Mouse (Mus musculus) mouse trophoblast stem cell (cell line): ENCODE results near the gene Krt80.
"Not testable (repeated sequence)": the region's sequence is repeated elsewhere in the genome, so short reads cannot be mapped to it uniquely, and the experiment has no call there.

ENCODE experiments used
- in situ Hi-C, 2 experiments: fragments of 300-500 bp; cut with MseI, MboI; formaldehyde crosslinking; loops; 2 replicates in 1 of 2; 3 replicates in 1 of 2; pipeline ENCODE4 v1.15.1; 2025

Gene Krt80

DNA sequence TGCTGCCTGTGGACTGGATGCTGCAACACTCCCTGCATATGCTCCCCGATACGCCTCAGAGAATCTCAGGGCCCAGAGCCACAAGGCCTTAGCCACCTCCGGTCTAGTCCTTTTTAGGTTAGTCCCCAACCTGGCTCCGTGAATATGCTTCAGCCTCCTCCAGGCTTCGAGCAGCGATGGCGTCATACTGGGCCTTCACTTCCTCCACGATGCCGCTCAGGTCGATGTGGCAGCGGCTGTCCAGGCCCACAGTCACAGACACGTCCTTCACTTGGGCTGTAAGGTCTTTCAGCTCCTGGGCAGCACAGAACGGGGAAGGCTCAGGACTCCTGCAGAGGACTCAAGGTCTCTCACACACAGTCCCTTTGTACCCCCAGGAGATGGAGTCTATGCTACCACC, 17.9 kb downstream of the Krt80 start:
- in situ Hi-C loops = no loop called here

DNA sequence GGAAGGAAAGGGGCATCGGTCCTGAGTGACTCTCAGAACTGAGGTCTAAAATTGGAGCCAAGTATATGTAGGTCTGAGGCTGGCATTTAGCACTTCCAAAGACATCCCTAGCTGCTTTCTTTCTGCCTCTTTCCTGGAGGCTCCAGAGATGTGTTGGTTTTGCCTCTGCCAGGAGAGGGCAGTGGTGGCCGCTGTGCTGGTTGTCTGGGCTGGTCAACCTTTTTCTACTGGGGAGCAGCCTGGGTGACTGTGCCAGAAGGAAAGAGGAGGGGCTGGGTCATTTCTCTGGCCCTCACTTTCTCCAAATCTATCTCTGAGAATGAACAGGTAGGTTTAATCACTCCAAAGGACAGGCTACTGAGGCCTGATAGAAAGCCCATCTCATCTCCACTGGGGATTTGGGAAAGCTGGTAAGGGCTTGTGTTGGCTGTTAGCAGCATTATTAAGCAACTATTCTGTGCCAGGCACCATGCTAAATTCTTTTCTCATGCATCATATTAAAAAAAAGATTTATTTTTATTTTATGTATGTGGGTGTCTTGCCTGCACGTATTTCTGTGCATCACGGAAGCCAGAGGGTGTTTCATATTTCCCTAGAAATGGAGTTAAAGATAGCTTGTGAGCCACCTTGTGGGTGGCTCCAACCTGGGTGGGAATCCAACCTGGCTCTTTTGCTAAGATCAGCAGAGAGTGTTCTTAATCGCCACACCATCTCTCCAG, 28.0 kb downstream of the Krt80 start:
- in situ Hi-C loops = loop anchor here (5.0 to 25.0 kb wide), 4 partner anchors 113 to 430 kb away; partner anchors contain the start of gene Krt83 (in 1 of the 2)

DNA sequence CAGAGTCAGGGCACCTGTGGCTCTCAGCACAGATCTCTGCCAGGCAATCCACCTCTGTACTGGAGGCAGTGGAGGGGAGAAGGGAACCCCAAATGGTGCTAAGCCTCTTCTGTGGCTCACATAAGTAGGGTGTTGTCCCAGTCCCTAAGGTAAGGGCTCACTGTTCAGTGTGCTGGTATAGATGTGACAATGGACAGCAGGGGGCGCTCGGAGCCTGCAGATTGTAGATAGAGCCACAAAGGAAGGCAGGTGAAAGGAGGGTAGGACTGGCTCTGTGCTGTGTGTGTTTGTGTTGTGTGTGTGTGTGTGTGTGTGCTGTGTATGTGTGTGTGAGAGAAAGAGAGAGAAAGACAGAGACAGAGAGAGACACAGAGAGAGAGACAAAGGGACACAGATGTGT, 30.4 kb downstream of the Krt80 start:
- in situ Hi-C loops = loop anchor here (5.0 to 25.0 kb wide), 2 partner anchors 423 to 633 kb away; no protein-coding TSS in a partner anchor

DNA sequence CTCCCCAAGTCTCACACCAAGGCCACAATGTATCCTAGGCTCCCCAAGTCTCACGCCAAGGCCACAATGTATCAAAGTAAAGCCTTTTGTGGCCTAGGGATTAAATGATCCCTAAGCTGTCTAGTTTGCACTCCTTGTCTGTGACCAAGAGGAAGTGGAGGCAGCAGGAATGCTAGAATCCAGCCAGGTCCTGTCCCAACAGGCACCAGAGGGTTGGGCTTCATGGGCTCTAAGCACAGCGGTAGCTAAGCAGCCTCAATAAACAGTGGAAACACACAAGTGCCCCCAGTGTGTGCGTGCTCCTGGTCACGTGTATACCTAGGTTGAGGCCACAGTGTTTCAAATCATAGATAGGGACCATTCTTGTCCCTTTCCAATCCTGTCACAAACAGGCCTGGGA, 31.6 kb downstream of the Krt80 start:
- in situ Hi-C loops = loop anchor here (5.0 to 25.0 kb wide), 2 partner anchors 424 to 634 kb away; no protein-coding TSS in a partner anchor

DNA sequence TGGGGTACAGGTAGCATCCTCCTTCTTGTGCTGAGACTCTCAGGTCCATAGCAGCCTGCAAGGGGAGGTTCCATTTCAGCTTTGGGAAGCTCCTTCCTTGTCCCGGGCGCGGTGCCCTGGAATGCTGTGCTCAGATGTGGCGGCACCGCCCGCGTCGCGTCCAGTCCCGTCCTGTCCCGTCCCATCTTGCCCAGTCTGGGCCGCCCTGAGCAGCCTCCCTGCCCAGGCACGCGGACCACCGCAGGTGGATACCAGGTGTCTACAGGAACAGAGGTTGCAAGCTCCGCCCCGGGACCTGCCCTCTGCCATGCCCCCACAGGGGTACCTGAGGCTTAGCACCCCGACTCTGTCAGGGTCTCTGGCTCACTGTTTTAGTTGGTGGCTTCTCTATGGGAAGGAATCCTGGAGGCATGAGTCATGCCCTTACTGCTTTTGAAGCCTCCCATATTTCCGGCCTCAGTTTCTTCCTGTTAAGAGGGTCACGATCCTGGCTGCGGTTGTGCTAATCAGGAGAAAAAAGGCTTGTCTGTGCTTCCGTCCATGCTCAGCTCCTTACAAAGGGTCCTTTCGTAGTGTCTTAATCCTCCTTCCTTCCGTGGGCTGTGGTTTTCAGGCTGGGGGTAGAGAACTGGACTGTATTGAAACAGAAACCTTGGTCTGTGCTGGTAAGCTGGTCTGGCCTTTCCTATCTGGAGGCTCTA, 33.3 kb downstream of the Krt80 start:
- in situ Hi-C loops = loop anchor here (5.0 to 25.0 kb wide), 2 partner anchors 426 to 636 kb away; no protein-coding TSS in a partner anchor

DNA sequence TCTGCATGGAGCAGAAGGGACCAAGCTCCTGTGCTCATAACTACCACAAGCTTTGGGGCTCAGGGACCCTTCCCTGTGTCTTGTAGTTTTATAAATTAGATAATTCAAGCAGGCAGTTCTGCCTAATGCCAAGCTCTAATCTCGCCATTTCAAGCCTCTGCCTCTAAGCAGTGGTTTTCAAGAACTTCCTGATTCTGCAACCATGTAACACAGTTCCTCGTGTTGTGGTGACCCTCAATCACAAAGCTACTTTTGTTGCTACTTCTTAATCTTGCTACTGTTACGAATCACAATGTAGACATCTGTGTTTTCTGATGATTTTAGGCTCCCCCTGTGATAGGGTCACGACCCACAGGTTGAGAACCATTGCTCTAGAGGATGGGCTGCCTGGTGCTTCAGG, 36.3 kb downstream of the Krt80 start:
- in situ Hi-C loops = loop anchor here in 1 of 2 experiments (25.0 kb wide), 1 partner anchor 429 kb away; no protein-coding TSS in a partner anchor

DNA sequence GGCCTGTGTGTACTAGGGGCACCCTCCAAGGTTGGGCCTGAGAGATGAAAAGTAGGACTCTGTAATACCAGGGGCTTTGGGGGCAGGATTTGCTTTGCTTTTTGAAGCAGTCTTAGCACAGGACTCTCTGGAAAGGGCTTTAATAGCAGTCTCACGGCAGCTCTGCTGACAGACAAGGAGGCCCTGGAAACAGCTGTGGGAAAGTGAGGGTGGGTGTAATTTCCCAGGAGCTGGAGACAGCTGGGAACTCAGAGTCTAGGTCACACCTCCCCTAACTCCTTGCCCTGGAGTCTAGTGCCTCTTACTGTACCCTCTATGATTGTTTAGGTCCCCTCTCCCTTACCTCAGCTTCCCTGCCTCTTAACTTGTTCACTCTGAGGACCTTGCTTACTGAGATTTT, 36.8 kb downstream of the Krt80 start:
- in situ Hi-C loops = loop anchor here in 1 of 2 experiments (25.0 kb wide), 1 partner anchor 429 kb away; no protein-coding TSS in a partner anchor

DNA sequence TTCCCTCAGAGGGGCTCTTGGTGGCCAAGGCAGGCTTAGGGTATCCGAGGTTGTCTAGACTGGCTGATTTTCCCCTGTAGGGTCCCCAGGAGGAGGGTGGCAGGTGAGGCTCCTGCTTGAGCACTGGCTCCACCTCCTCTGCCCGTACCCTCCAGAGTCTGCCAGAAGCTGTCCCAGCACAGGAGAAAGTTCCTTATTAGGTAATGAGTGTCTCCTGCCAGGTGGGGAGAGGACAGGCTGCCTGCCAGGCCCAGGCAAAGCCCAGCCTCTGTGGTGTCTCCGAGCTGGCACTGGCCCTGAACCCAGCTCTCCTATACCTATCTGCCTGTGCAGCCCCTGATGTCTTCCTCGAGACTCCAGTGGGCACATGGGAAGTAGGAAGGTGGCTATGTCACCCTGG, 37.6 kb downstream of the Krt80 start:
- in situ Hi-C loops = loop anchor here in 1 of 2 experiments (25.0 kb wide), 1 partner anchor 430 kb away; no protein-coding TSS in a partner anchor

DNA sequence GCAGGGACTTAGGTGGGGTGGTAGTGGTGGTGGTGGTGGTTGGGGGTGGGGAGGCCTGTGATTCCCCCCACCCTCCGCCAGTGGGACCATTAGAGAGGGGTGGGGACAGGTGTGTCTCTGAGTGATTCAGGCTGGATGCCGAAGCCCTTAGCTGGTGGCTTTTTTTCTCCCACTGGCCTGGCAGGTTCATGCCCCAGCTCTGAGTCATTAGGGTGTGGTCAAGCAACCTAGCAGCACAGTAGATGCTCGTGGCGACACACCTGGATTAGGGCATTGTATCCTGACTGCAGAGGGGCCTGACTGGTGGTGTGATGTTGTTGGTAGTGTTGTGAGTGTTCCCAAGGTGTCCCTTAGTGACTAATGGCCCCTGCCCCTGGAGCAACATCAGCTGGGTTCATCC, 38.9 kb downstream of the Krt80 start:
- in situ Hi-C loops = loop anchor here in 1 of 2 experiments (25.0 kb wide), 1 partner anchor 431 kb away; no protein-coding TSS in a partner anchor

DNA sequence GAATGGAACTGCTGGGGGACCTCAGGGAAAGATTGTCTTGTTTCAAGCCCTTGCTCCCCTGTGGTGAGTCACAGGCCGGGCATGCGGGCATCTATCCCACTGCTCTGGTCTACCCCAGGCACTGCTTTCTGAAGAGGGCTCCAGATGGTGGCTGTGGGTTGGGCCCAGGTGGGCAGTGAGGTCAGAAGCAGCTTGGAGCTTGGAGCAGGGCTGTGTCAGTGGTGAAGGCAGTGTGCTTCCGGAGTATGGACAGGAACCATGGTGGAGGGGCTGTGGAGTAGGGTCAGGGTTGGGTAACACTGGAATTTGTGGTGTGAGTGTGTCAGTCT, 40.4 kb downstream of the Krt80 start:
- in situ Hi-C loops = loop anchor here in 1 of 2 experiments (25.0 kb wide), 1 partner anchor 433 kb away; no protein-coding TSS in a partner anchor

DNA sequence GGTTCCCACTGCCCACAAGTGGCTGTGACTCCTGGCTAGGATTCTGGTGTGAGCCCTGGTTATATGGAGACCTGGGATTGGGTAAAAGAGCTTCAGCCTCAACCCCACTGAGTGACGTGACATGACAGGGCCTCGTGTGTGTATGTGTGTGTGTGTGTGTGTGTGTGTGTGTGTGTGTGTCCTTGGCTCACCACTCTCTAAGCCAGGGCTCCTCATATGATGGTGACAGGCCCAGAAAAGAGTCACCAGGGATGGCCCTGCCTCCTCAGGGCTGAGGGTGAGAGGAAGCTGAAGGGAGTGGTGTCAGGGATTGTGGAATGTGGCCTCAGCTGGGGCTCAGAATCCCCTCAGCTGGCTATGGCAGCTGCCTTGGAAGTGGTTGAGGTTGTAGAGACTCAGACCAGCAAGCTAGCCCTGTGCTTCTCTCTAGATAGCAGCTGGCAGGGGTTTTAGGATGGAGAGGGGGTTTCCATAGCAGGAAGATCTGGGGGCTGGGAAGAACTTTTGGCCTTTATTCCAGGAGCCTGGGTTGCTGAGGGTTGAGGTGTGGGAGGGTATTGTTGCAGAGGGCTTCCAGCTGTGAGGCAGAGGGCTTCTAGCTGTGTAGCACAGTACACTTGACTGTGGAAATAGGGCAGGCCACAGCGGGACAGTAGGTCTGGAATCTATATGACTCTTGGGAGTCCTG, 40.9 kb downstream of the Krt80 start:
- in situ Hi-C loops = loop anchor here in 1 of 2 experiments (25.0 kb wide), 1 partner anchor 433 kb away; no protein-coding TSS in a partner anchor

DNA sequence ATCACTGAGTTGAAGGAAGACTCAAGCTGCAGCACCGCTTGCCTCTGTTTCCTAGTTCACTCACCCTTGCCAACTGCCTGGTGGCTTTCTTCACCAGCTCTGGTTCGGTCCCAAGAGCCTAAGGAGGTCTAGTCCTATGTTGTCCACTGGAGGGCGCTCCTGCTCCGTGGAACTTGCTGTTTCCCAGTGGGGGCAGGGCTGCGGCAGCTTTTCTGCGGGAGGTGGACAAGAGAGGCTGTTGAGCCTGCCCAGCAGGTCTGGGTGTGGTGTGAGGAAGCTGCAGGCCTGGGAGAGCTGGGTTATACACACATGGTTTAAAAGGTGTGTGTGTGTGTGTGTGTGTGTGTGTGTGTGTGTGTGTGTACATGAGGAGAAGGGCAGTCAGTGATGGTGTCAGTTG, 42.7 kb downstream of the Krt80 start:
- in situ Hi-C loops = loop anchor here in 1 of 2 experiments (25.0 kb wide), 1 partner anchor 435 kb away; no protein-coding TSS in a partner anchor

DNA sequence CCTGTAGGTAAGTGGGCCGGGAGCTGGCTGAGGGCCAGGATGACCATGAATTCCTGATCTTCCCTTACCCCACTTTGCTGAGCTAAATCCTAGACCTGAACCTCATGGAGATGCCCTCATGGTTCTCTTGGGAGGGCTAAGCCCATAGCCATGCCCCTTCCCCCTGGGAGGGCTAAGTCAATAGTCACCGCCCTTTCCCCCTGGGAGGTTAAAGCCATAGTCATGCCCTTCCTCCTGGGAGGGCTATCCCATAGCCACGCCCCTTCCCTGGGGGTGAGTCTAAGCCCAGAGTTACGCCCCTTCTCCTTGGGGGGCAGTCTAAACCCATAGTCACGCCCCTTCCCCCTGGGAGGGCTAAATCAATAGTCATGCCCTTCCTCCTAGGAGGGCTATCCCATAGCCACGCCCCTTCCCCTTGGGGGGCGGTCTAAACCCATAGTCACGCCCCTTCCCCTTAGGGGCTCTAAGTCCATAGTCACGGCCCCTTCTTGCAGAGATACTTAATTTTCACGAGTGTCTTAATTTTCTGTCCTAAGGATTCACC, 43.9 kb downstream of the Krt80 start:
- in situ Hi-C loops = loop anchor here in 1 of 2 experiments (25.0 kb wide), 1 partner anchor 436 kb away; no protein-coding TSS in a partner anchor

DNA sequence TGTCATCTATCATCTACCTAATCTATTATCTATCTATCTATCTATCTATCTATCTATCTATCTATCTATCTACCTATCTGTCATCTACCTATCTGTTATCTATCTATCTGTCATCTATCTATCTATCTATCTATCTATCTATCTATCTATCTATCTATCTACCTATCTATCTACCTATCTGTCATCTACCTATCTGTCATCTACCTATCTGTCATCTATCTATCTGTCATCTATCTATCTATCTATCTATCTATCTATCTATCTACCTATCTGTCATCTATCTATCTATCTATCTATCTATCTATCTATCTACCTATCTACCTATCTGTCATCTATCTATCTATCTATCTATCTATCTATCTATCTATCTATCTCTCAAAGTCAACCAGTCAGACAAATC, 45.6 kb downstream of the Krt80 start:
- in situ Hi-C loops = not testable (repeated sequence)

DNA sequence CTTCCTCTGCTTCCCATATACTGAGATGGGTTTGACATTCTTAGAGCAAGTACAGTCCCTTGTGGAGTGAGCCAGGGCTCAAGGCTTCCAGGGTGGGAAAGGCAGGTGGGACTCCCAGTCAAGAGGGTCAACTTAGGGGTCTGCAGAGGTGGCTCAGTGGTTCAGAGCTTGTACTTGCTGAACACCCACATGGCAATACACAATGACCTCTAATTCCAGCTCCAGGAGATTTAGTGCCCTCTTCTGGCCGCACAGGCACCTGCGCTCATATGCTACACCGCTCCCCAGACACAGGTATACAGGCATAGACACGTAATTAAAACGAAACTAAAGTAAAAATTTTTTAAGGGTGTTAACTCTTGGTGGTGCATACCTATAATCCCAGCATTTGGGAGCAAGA, 46.5 kb downstream of the Krt80 start:
- in situ Hi-C loops = no loop called here

DNA sequence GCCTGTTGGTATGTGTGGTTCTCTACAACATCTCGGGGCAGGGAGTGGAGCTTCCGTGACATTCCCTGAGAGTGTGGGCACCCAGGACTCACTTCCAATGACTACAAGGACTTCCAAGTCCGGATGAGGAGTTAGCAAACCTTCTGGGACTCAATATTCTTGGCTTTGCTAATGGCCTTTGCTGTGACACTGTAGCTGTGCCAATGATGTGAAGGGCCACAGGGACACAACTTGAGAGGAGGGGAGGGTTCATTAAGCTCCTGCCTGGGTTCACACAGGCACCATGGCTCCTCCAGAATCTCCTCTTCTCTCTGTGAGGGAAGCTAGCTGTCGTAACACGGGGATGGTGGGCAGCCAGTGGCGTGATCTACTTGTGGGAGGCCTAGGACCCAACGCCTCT, 47.3 kb downstream of the Krt80 start:
- in situ Hi-C loops = no loop called here

DNA sequence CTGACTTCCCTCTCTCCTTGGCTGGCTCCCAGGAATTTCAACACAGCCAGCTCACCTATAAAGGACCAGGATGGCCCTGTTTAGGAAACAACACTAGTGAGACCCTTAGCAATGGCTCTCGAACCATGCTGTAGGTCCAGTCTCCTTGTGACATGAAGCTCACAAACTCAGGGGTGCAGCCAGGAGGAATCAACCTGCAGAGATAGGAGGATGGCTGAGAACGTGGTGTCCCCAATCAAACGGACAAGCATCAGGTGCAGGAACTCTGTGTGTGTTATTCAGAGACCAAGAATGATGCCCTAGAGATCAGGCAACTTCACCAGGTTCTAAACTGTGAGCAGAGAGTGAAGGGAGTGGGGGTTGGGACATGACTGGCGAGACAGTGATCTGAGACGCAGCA, 47.9 kb downstream of the Krt80 start:
- in situ Hi-C loops = no loop called here

DNA sequence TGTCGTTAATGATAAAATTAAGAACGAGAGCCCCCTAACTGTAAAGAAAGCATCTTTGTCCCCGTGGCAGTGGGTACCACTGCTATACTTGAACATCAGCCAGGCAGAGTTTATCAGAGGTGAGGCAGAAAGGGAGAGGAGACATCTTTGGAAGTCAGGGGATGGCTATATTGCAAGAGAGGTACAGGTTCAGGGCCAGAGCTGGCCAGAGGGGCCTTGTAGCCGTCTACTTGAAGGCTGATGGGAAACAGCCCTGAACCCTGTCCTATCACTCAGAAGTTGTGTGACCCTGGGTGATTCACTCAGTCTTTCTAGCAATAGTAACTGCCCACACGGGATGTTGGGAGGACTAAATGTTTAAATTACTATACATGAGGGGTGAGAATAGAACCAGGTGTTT, 48.8 kb downstream of the Krt80 start:
- in situ Hi-C loops = no loop called here

DNA sequence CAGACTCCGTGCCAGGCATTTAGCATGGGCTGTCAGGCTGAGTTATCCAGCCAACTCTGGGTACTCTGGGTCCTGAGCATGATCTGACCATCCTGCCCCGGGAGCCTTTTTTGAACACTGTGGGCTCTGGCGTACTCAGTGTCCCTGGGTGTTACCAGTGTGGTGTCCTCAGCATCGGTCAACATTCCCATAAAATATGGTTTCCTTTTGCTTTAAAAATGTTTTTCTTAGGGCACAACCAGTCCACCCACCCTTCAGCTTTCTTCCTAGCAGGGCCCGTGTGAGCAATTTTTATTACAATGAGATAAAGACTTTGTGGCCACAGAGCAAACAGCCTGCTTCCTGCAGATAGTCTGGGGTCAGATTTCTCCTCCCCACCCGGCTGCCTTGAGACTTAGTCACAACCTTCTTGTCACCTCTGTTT, 49.3 kb downstream of the Krt80 start:
- in situ Hi-C loops = no loop called here

DNA sequence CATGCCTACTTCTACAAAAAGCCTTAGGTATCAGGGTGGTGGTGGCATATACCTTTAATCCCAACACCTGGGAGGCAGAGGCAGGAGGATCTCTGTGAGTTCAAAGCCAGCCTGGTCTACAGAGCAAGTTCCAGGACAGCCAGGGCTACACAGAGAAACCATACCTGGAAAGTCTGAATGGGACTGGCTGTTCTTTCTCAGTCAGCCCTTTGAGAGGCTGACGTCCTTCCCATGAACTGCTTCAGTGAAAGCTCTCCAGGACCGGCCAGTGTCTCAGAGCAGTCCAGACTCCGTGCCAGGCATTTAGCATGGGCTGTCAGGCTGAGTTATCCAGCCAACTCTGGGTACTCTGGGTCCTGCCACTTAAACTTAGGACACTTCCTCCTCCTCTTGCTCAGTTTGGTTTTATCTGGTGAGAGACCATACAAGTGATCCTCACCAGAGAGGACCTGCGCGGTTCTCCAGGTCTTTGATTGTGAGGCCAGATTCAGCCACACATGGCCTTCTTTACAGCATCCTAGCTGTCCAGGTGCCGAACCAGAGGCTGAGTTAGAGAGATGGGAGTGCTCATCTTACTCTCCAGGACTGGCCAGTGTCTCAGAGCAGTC, 49.8 kb downstream of the Krt80 start:
- in situ Hi-C loops = no loop called here
